Mouse (Mus musculus): ENCODE measurements around the gene Pmepa1.

GRCm38 (mm10) chr2:173250411-173250810 is 25.9 kb downstream of the Pmepa1 start:
- no peak for TF ChIP-seq GATA1 (IDR thresholded peaks at IDR 0.05; ENCODE audit: low read length)
- TF ChIP-seq TAL1 (IDR thresholded peaks at IDR 0.05; ENCODE audit: low read length), result no peak

Measured in erythroblast, embryonic 14.5 days (primary cell).